Mouse (Mus musculus) C2C12 (cell line): Measurements from ENCODE around the gene Sh3bp4. TPM values are rescaled to one million over a fixed set of nuclear protein-coding genes. Genes with fewer than 3 reads are reported as not detected.

Experiments
- H3K27me3 ChIP-seq: one replicate; pipeline ENCODE4 v1.6.1; 2011; ENCODE audit not compliant: control insufficient read depth, insufficient read depth, insufficient read length
- H3K36me3 ChIP-seq: one replicate; pipeline ENCODE4 v1.6.1; 2011; ENCODE audit not compliant: control insufficient read depth, insufficient read depth
- H3K4me3 ChIP-seq: one replicate; pipeline ENCODE4 v1.5.1; 2011; ENCODE audit warnings: mild to moderate bottlenecking, control low read depth; ENCODE audit not compliant: poor library complexity, insufficient read depth, severe bottlenecking
- H3K79me2 ChIP-seq: one replicate; pipeline ENCODE4 v1.6.1; 2011; ENCODE audit not compliant: control insufficient read depth, insufficient read depth
- H3K79me3 ChIP-seq: one replicate; pipeline ENCODE4 v1.6.1; 2011; ENCODE audit warnings: low read depth, control low read depth
- H3ac ChIP-seq: one replicate; pipeline ENCODE3; 2011; ENCODE audit warnings: low read depth; ENCODE audit not compliant: control insufficient read depth, insufficient read length
- CEBPB ChIP-seq: IDR thresholded peaks from one replicate; pipeline ENCODE4 v1.6.1; 2011; ENCODE audit warnings: low read depth, mild to moderate bottlenecking, control low read depth, moderate library complexity
- CTCF ChIP-seq: IDR thresholded peaks from one replicate; pipeline ENCODE4 v1.5.1; 2011; ENCODE audit not compliant: control insufficient read depth, insufficient read depth, insufficient read length
- FOSL1 ChIP-seq: IDR thresholded peaks from one replicate; pipeline ENCODE4 v1.8.0; 2011; ENCODE audit warnings: mild to moderate bottlenecking, low read length; ENCODE audit not compliant: poor library complexity, insufficient read depth, severe bottlenecking
- MAX ChIP-seq: IDR thresholded peaks from one replicate; pipeline ENCODE4 v1.6.1; 2011; ENCODE audit warnings: mild to moderate bottlenecking, control low read depth
- MYOD1 ChIP-seq: IDR thresholded peaks from one replicate; pipeline ENCODE4 v1.6.1; 2011; ENCODE audit warnings: low read depth; ENCODE audit not compliant: control insufficient read depth, insufficient read length
- MYOG ChIP-seq: IDR thresholded peaks from one replicate; pipeline ENCODE4 v1.6.1; 2011; ENCODE audit not compliant: control insufficient read depth, insufficient read length; ENCODE audit errors: extremely low read depth
- USF1 ChIP-seq: IDR thresholded peaks from one replicate; pipeline ENCODE4 v1.6.1; 2011; ENCODE audit warnings: low read depth, mild to moderate bottlenecking, control low read depth, moderate library complexity
- polyA plus RNA-seq: library from polyadenylated mRNA; unstranded; fragments of >200 nt; fragmentation: generic; extraction: Trizol; gene quantifications from one replicate; pipeline ENCODE4 v1.2.1, GENCODE M21; 2012; ENCODE audit warnings: missing spikeins

Sh3bp4 gene
- polyA plus RNA-seq, 1 experiment: 24.0 TPM

DNA sequence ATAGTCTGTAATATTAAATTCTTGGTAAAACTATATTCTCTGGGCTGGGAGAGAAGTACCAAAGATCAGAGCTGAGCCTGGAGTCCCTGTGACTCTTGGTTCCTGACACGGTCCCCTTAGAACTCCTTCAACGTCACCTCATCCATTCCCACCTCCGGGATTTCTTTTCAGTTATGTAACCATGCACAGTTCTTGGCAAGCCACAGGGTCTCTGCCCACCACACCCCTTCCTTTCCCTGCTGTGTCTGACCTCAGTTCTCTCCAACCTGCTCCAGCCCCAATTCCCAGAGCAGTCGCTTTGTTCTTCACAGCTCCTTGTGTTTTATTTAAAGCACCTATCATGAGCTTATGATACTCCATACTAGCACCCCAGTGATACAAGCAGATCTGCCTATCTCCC lies 7.2 kb upstream of the Sh3bp4 start:
- no peak overlapping the region for H3ac ChIP-seq
- no peaks in the 10 kb centered on the region for H3K27me3 ChIP-seq
- TF ChIP-seq MYOG (no peak), FOSL1 (no peak), MYOD1 (no peak), CTCF (no peak), USF1 (no peak), CEBPB (no peak), MAX (no peak)
- H3K36me3 ChIP-seq: no peaks in the 10 kb centered on the region
- H3K79me3 ChIP-seq: no peaks in the 10 kb centered on the region
- H3K4me3 ChIP-seq: no peak overlapping the region
- no peaks in the 10 kb centered on the region for H3K79me2 ChIP-seq

DNA sequence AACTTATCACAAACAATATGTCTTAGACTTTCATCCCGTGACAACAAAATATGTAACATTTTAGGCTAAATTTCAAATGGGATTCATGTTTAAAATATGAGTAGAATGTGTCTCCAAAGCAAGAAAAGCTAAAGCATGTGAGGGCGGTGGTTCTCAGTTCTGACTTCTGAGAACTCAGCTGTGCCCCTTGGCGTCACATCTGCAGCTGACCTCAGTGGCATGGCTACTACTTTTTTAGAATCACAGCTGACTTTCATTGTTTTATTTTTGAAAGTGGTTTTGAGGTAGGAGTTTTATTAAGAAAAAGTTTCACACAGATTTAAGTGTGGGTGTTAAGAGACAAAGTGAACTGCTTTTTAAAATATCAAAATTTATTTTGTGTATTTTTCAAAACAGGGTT lies 6.4 kb upstream of the Sh3bp4 start:
- no peak overlapping the region for H3K4me3 ChIP-seq
- H3K79me2 ChIP-seq: no peaks in the 10 kb centered on the region
- TF ChIP-seq MAX: no peak
- TF ChIP-seq MYOD1: no peak
- no peak for TF ChIP-seq USF1
- TF ChIP-seq MYOG: no peak
- TF ChIP-seq FOSL1: no peak
- no peak overlapping the region for H3ac ChIP-seq
- no peaks in the 10 kb centered on the region for H3K79me3 ChIP-seq
- no peaks in the 10 kb centered on the region for H3K27me3 ChIP-seq
- H3K36me3 ChIP-seq: no peaks in the 10 kb centered on the region

DNA sequence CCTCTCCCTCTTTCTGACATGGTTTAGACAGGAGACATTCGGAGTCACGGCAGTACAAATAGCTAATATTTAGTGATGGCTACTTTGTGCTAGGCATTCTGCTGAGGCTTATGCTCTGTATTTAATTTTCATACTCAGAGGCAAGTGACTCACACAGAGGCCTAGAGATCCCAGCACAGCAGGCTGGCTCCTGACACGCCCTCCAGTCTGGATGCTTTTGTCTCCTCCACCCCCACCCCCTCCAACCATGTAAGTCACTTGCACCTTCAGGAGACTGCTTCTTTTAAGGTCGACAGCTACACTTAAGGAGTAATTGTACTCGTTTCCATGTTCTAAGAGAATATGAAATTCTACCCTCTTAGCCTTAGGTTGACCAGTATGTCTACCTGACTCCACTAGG lies 1.4 kb upstream of the Sh3bp4 start:
- TF ChIP-seq FOSL1: no peak
- TF ChIP-seq MYOD1: no peak
- TF ChIP-seq MAX: peak; percentile 24
- no peak for TF ChIP-seq CEBPB
- H3K4me3 ChIP-seq: no peak overlapping the region
- H3ac ChIP-seq: no peak overlapping the region
- H3K36me3 ChIP-seq: peaks cover 7% of the 10 kb centered on the region
- H3K27me3 ChIP-seq: no peaks in the 10 kb centered on the region
- peaks cover 31% of the 10 kb centered on the region for H3K79me3 ChIP-seq
- peaks cover 36% of the 10 kb centered on the region for H3K79me2 ChIP-seq

DNA sequence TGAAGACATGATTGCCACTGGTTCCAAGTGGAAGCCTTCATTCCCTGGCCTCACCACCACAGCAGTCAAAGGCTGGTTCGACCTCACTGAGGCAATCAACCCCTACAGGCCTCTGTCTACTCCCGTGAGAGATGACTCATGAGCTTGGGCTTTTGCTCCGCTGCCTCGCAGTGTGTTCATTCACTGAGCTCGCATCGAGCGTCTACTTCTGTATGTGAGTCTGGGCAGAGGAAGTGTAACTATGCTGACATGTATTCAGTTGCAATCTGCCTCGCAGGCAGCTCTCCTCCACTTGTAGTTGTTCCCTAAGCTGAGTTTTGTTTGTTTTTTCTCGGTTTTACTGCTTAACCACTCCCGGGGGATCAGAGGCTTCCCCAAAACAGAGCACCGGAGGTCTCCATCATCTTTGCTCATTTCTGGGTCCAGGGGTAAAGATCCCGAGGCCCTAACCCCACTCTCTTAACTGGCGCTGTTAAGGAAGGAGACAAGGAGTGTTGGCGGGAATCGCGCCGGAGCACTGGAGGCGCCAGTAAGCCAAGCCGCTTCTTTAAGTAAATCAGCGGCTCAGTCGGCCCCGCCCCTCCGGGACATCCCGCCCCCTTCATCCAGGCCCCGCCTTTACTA lies 624 bp upstream of the Sh3bp4 start:
- Histone ChIP-seq H3ac (peak overlapping the region; percentile 16), H3K79me2 (peaks cover 44% of the 10 kb centered on the region), H3K36me3 (peaks cover 7% of the 10 kb centered on the region), H3K27me3 (no peaks in the 10 kb centered on the region), H3K4me3 (peak overlapping the region; percentile 25), H3K79me3 (peaks cover 39% of the 10 kb centered on the region)
- no peak for TF ChIP-seq MYOG
- TF ChIP-seq USF1: no peak
- TF ChIP-seq CEBPB: peak; percentile 62
- no peak for TF ChIP-seq MAX
- TF ChIP-seq CTCF: no peak
- no peak for TF ChIP-seq MYOD1
- TF ChIP-seq FOSL1: peak; percentile 76

DNA sequence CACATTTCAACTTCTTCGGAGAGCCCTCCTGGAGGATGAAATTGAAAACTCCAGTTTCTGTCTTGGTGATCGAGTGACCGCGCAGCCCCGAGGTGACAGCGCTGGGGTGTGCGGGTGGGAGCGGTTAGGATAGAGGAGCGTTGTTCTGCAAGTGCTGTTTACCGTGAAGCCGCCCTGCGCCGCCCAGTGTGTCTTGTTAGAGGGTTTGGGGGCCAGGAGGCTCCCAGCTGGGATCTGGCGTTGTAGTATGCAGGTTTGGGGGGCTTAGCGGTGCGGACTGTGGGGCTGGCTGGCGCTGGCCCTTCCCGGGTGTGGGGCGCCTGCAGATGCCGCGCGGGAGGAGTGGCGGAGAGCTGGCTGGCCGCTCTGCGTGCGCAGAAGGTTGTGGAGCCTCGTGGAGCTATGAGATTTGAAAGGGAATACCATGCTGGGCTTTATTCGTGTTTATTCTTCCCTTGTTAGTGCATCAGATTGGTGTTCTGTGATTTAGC lies 701 bp downstream of the Sh3bp4 start:
- H3K4me3 ChIP-seq: peak overlapping the region; percentile 83
- TF ChIP-seq MYOD1: no peak
- no peak for TF ChIP-seq USF1
- TF ChIP-seq FOSL1: no peak
- TF ChIP-seq MAX: no peak
- TF ChIP-seq MYOG: no peak
- no peak for TF ChIP-seq CEBPB
- TF ChIP-seq CTCF: no peak
- peaks cover 52% of the 10 kb centered on the region for H3K79me3 ChIP-seq
- peaks cover 7% of the 10 kb centered on the region for H3K36me3 ChIP-seq
- no peaks in the 10 kb centered on the region for H3K27me3 ChIP-seq
- peak overlapping the region; percentile 77 for H3ac ChIP-seq
- peaks cover 57% of the 10 kb centered on the region for H3K79me2 ChIP-seq

DNA sequence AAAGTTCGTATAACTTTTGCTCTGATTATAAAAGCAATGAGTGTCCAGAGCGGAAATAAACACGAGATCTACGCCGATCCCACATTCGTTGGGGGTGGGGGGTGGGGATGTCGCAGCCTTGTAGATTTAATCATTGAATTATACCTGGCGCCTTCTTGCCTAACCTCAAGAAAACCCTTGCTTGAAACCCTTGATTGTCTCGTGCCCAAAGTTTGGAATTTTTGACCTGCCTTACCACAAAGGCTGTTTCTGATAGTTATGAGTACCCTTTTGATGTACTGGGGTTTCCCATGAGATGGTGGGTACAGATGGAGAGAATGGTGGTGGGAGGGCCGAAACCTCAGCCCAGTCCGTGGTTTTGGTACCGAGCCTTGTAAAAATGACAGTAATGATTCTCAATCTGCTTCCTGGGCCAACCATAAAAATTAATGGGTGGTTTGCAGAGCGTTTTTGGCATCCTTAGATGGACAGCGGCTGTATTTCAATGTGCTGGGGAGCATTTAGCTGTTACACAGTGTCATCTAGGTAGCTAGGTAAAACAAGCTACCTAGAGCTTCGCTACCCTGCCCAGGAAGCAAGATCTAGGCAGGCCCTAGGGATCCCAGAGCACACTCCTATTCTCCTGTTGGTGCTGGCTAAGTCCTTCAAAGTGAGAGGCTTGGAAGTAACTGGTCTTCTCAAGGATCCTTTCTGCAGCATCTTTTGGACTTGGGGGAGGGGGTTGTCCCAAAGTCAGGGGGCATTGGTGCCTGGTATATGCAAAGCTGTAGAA lies 1.3 kb downstream of the Sh3bp4 start:
- Histone ChIP-seq H3K79me3 (peaks cover 58% of the 10 kb centered on the region), H3K27me3 (no peaks in the 10 kb centered on the region), H3ac (peak overlapping the region; percentile 77), H3K36me3 (peaks cover 7% of the 10 kb centered on the region), H3K4me3 (peak overlapping the region; percentile 83), H3K79me2 (peaks cover 63% of the 10 kb centered on the region)
- TF ChIP-seq MYOD1 (no peak), MYOG (no peak), CTCF (no peak), FOSL1 (no peak)
